Mouse (Mus musculus): Measurements from ENCODE around the gene Pygm. TPM values are rescaled to one million over a fixed set of nuclear protein-coding genes. Genes with fewer than 3 reads are reported as not detected.

The Pygm gene
- polyA plus RNA-seq, 1 experiment from 2014 or later, result 7.3 TPM

DNA sequence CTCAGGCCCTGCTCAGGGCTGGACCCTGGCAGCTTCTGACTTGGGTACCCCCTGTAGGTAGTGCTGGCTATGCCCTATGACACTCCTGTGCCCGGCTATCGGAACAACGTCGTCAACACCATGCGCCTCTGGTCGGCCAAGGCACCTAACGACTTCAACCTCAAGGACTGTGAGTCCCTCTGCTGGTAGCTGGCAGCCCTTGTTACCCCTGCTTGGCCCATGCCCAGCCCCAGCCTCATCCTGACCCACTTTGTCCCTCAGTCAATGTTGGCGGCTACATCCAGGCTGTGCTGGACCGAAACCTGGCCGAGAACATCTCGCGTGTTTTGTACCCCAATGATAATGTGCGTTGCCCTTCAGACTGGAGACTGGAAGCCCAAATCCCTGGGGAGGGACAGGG is 3.8 kb downstream of the Pygm start:
- H3K9ac ChIP-seq (ENCODE audit: low read depth, low read length), result no peak overlapping the region
- H3K36me3 ChIP-seq (ENCODE audit: control insufficient read depth, insufficient read depth, low read length), result no peaks in the 10 kb centered on the region
- ATAC-seq, result no peak
- WGBS, result 85% methylated on average over 13 of the region's 13 CpGs
- no peak overlapping the region for H3K4me2 ChIP-seq (ENCODE audit: low read length)
- no peak overlapping the region for H3K4me3 ChIP-seq (ENCODE audit: low read depth, low read length)
- no peak overlapping the region for H3K27ac ChIP-seq (ENCODE audit: low read length)
- peaks cover 8% of the 10 kb centered on the region for H3K4me1 ChIP-seq (ENCODE audit: control insufficient read depth, insufficient read depth, low read length)
- no peaks in the 10 kb centered on the region for H3K9me3 ChIP-seq (replicated peaks; ENCODE audit: control insufficient read depth, low read length, poor library complexity, severe bottlenecking)
- no peaks in the 10 kb centered on the region for H3K27me3 ChIP-seq (ENCODE audit: control insufficient read depth, insufficient read depth, low read depth, low read length)

DNA sequence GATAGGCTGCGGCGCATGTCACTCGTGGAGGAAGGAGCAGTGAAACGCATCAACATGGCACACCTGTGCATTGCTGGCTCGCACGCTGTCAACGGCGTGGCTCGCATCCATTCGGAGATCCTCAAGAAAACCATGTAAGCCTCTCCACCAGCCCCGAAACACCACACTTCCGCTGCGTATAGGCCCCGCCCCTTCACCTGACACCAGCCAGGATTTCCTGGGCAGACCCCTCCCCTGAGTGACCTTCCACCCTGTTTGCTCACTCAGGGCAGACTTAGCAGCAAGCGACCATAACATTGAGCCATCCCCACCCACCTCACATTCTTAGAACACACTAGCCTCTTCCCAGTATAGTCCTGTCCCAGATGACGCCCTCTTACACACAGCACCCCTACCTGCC is 5.6 kb downstream of the Pygm start:
- no peaks in the 10 kb centered on the region for H3K36me3 ChIP-seq (ENCODE audit: control insufficient read depth, insufficient read depth, low read length)
- H3K27me3 ChIP-seq (ENCODE audit: control insufficient read depth, insufficient read depth, low read depth, low read length), result no peaks in the 10 kb centered on the region
- H3K4me1 ChIP-seq (ENCODE audit: control insufficient read depth, insufficient read depth, low read length), result peaks cover 8% of the 10 kb centered on the region
- H3K27ac ChIP-seq (ENCODE audit: low read length), result no peak overlapping the region
- 7% methylated on average over 16 of the region's 16 CpGs for WGBS
- peak overlapping the region; percentile 37 for H3K4me3 ChIP-seq (ENCODE audit: low read depth, low read length)
- H3K9me3 ChIP-seq (replicated peaks; ENCODE audit: control insufficient read depth, low read length, poor library complexity, severe bottlenecking), result no peaks in the 10 kb centered on the region
- peak overlapping the region; percentile 68 for H3K9ac ChIP-seq (ENCODE audit: low read depth, low read length)
- peak; percentile 55 for ATAC-seq
- peak overlapping the region; percentile 68 for H3K4me2 ChIP-seq (ENCODE audit: low read length)

DNA sequence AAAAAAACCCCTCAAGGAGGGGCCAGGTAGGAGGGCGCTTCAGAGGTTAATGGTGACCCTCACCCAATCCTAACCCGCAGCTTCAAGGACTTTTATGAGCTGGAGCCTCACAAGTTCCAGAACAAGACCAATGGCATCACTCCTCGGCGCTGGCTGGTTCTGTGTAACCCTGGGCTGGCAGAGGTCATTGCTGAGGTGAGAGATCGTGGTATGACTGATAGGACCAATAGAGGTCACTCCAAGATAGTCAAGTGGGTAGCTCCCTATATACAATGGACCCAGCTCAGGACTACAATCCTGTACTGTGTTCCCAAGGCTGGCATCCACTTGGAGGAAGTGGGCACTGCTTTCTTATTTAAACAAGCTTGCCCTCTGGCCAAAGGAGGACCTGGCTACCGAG is 6.1 kb downstream of the Pygm start:
- Histone ChIP-seq H3K27ac (ENCODE audit: low read length) (no peak overlapping the region), H3K4me3 (ENCODE audit: low read depth, low read length) (peak overlapping the region; percentile 37), H3K4me2 (ENCODE audit: low read length) (peak overlapping the region; percentile 68), H3K9me3 (replicated peaks; ENCODE audit: control insufficient read depth, low read length, poor library complexity, severe bottlenecking) (no peaks in the 10 kb centered on the region), H3K27me3 (ENCODE audit: control insufficient read depth, insufficient read depth, low read depth, low read length) (no peaks in the 10 kb centered on the region), H3K9ac (ENCODE audit: low read depth, low read length) (peak overlapping the region; percentile 68), H3K36me3 (ENCODE audit: control insufficient read depth, insufficient read depth, low read length) (no peaks in the 10 kb centered on the region), H3K4me1 (ENCODE audit: control insufficient read depth, insufficient read depth, low read length) (peaks cover 8% of the 10 kb centered on the region)
- WGBS, result 64% methylated on average over 6 of the region's 6 CpGs
- peak; percentile 8; the same call in 1 of the 2 replicates for ATAC-seq

DNA sequence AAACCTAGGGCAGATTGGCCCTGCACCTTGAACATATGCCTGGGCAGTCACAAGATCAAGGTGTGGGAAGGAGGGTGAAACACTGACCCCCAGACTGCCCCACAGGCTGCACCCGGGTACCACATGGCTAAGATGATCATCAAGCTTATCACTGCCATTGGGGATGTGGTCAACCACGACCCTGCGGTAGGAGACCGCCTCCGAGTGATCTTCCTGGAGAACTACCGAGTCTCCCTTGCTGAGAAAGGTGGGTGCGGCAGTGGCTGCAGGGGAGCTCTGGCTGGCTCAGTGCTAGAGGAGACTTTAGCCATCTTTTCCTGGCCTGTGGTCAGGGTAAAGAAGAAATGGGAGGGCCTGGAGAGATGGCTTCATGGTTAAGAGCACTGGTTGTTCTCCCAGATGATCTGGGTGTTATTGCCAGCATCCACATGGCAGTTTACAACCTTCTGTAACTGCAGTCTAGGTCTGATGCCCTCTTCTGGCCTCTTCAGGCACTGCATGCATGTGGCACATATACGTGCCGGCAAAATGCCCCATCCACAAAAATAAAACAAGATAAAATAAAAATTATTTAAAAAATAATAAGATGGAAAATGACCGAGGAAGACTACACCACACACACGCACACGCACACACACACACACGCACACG is 8.7 kb downstream of the Pygm start:
- no peak for ATAC-seq
- H3K27ac ChIP-seq (ENCODE audit: low read length), result no peak overlapping the region
- WGBS, result 93% methylated on average over 14 of the region's 14 CpGs
- no peaks in the 10 kb centered on the region for H3K36me3 ChIP-seq (ENCODE audit: control insufficient read depth, insufficient read depth, low read length)
- H3K4me2 ChIP-seq (ENCODE audit: low read length), result no peak overlapping the region
- H3K9ac ChIP-seq (ENCODE audit: low read depth, low read length), result no peak overlapping the region
- no peaks in the 10 kb centered on the region for H3K9me3 ChIP-seq (replicated peaks; ENCODE audit: control insufficient read depth, low read length, poor library complexity, severe bottlenecking)
- no peak overlapping the region for H3K4me3 ChIP-seq (ENCODE audit: low read depth, low read length)
- peaks cover 8% of the 10 kb centered on the region for H3K4me1 ChIP-seq (ENCODE audit: control insufficient read depth, insufficient read depth, low read length)
- H3K27me3 ChIP-seq (ENCODE audit: control insufficient read depth, insufficient read depth, low read depth, low read length), result no peaks in the 10 kb centered on the region

DNA sequence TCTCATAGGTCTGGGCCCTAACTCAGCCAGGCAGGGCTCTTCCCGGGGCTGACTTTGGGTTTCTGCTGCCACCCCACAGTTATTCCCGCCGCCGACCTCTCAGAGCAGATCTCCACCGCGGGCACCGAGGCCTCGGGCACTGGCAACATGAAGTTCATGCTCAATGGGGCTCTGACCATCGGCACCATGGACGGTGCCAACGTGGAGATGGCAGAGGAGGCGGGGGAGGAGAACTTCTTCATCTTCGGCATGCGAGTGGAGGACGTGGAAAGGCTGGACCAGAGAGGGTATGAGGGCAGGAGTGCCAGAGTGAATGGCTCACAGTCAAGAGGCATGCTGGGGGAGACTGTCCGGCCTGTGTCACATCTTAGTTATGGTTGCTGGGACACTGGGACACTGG is 9.4 kb downstream of the Pygm start:
- no peak overlapping the region for H3K27ac ChIP-seq (ENCODE audit: low read length)
- peaks cover 11% of the 10 kb centered on the region for H3K4me1 ChIP-seq (ENCODE audit: control insufficient read depth, insufficient read depth, low read length)
- H3K9ac ChIP-seq (ENCODE audit: low read depth, low read length), result no peak overlapping the region
- no peaks in the 10 kb centered on the region for H3K27me3 ChIP-seq (ENCODE audit: control insufficient read depth, insufficient read depth, low read depth, low read length)
- H3K36me3 ChIP-seq (ENCODE audit: control insufficient read depth, insufficient read depth, low read length), result no peaks in the 10 kb centered on the region
- H3K9me3 ChIP-seq (replicated peaks; ENCODE audit: control insufficient read depth, low read length, poor library complexity, severe bottlenecking), result no peaks in the 10 kb centered on the region
- WGBS, result 96% methylated on average over 16 of the region's 16 CpGs
- no peak overlapping the region for H3K4me2 ChIP-seq (ENCODE audit: low read length)
- H3K4me3 ChIP-seq (ENCODE audit: low read depth, low read length), result no peak overlapping the region
- ATAC-seq, result no peak

DNA sequence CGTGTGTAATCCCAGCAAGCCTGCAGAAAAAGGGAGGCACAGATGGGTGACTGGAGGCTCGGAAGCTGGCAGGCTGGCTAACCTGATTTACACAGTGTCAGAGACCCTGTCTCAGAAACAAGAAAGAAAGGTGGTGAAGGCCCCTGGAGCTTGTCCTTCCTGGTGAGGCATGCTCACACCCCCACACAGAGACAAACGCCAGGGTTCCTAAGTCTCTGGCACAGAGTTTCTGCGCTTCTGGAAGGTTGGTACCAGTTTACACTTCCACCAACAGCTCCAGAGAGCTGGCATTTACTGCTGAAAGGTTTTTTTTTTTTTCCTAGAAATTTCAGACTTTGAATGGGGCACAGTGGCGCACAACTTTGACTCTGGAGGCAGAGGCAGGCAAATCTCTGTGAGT is 12.0 kb downstream of the Pygm start:
- Histone ChIP-seq H3K9me3 (replicated peaks; ENCODE audit: control insufficient read depth, low read length, poor library complexity, severe bottlenecking) (no peaks in the 10 kb centered on the region), H3K27me3 (ENCODE audit: control insufficient read depth, insufficient read depth, low read depth, low read length) (no peaks in the 10 kb centered on the region), H3K4me1 (ENCODE audit: control insufficient read depth, insufficient read depth, low read length) (peaks cover 24% of the 10 kb centered on the region), H3K4me3 (ENCODE audit: low read depth, low read length) (no peak overlapping the region), H3K4me2 (ENCODE audit: low read length) (no peak overlapping the region), H3K9ac (ENCODE audit: low read depth, low read length) (no peak overlapping the region), H3K27ac (ENCODE audit: low read length) (no peak overlapping the region), H3K36me3 (ENCODE audit: control insufficient read depth, insufficient read depth, low read length) (no peaks in the 10 kb centered on the region)
- no peak for ATAC-seq
- 86% methylated on average over 5 of the region's 5 CpGs for WGBS

DNA sequence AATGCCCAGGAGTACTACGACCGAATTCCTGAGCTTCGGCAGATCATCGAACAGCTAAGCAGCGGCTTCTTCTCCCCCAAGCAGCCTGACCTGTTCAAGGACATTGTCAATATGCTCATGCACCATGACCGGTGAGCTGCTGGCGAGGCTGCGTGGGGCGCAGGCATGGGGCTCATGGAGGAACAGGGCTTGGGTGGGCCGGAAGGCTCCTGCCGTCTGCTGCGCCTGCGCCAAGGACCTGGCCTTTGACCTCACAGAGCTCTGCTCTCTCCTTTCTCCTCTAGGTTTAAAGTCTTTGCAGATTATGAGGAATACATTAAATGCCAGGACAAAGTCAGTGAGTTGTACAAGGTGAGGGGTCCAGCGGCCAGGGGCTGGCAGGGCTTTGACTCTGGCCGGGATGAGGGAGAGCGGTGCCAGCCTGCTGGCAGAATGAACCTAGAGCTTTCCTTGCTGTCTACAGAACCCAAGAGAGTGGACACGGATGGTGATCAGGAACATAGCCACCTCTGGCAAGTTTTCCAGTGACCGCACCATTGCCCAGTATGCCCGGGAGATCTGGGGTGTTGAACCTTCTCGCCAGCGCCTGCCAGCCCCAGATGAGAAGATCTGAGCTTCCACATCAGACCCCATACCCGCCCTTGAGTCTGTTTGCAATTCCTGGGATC is 13.5 kb downstream of the Pygm start:
- Histone ChIP-seq H3K36me3 (ENCODE audit: control insufficient read depth, insufficient read depth, low read length) (no peaks in the 10 kb centered on the region), H3K27ac (ENCODE audit: low read length) (no peak overlapping the region), H3K4me3 (ENCODE audit: low read depth, low read length) (no peak overlapping the region), H3K9ac (ENCODE audit: low read depth, low read length) (no peak overlapping the region), H3K4me2 (ENCODE audit: low read length) (peak overlapping the region; percentile 97; the same call in 1 of the 2 replicates), H3K4me1 (ENCODE audit: control insufficient read depth, insufficient read depth, low read length) (peaks cover 34% of the 10 kb centered on the region), H3K27me3 (ENCODE audit: control insufficient read depth, insufficient read depth, low read depth, low read length) (peaks cover 2% of the 10 kb centered on the region; the same call in 1 of the 2 replicates), H3K9me3 (replicated peaks; ENCODE audit: control insufficient read depth, low read length, poor library complexity, severe bottlenecking) (no peaks in the 10 kb centered on the region)
- WGBS, result 84% methylated on average over 22 of the region's 22 CpGs
- no peak for ATAC-seq

DNA sequence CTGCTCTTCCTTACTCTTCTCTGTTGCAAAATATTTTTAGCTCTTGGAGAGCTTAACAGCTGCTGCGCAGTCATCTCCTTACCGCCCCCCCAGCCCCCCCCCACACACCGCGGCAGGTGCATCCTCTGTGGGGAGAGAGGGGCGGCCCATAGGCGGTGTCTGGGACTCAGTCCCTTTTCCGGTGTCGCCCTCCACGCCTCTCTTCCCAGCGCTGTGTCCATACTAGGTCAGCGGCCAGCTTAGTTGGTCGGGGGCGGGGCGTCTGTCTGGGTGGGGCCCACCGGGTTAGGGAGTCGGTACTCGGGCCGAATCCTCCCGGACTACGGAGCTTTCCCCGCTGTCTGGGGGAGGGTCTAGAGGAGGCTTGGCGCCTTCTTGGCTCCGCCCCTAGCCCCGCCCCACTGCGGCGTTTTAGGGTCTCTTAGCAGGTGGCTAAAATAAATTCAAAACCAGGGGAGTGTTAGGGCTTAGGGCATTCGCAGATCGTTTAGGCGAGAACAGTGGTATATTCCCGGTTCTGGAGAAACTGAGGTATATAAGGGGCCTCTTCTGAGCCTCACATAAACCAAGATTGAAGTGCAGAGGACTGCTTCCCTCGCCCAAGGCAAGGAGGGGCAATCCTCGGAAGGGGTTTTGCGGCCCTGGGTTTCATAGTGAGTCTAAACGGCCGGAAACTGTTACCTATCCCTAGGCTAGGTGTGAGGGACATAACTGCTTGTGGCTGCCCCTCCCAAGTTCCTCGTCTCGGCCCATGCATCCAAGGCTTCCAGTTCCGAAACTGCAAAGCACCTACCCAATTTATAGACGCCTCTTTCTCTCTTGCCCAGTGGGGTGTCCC is 14.5 kb downstream of the Pygm start:
- peak overlapping the region; percentile 97 for H3K4me2 ChIP-seq (ENCODE audit: low read length)
- WGBS, result 2% methylated on average over 38 of the region's 39 CpGs
- H3K27ac ChIP-seq (ENCODE audit: low read length), result peak overlapping the region; percentile 83

More for the DNA sequence above, 14.5 kb downstream of the Pygm start:
- Histone ChIP-seq H3K9me3 (replicated peaks; ENCODE audit: control insufficient read depth, low read length, poor library complexity, severe bottlenecking) (no peaks in the 10 kb centered on the region), H3K4me1 (ENCODE audit: control insufficient read depth, insufficient read depth, low read length) (peaks cover 34% of the 10 kb centered on the region), H3K27me3 (ENCODE audit: control insufficient read depth, insufficient read depth, low read depth, low read length) (peaks cover 2% of the 10 kb centered on the region; the same call in 1 of the 2 replicates), H3K9ac (ENCODE audit: low read depth, low read length) (peak overlapping the region; percentile 83), H3K4me3 (ENCODE audit: low read depth, low read length) (peak overlapping the region; percentile 65), H3K36me3 (ENCODE audit: control insufficient read depth, insufficient read depth, low read length) (no peaks in the 10 kb centered on the region)
- ATAC-seq, result peak; percentile 75

Data from midbrain, embryonic 16.5 days (tissue).